Mouse (Mus musculus) cerebellum, adult 2 months (tissue): ENCODE results near the gene Tnfrsf9.

Experiments used
- CTCF ChIP-seq: fragments of 200-500 bp; IDR thresholded peaks from 2 replicates; pipeline ENCODE4 v1.5.1; 2011; ENCODE audit warnings: low read depth, mild to moderate bottlenecking, control low read depth, low read length, moderate library complexity, borderline replicate concordance; ENCODE audit not compliant: insufficient read depth
- POLR2A ChIP-seq: fragments of 200-500 bp; IDR thresholded peaks from 2 replicates; pipeline ENCODE4 v1.6.1; 2011; ENCODE audit warnings: low read length, control low read depth, borderline replicate concordance; ENCODE audit not compliant: insufficient read depth

- TF ChIP-seq POLR2A (no peak), CTCF (no peak)
These were observed 3.1 kb downstream of the Tnfrsf9 start for GRCm38 (mm10) chr4:150917336-150918027.
